Mouse (Mus musculus) cerebellum, adult 8-10 months (tissue): Measurements from ENCODE around the gene Syde2.
"Not testable (repeated sequence)": the region's sequence is repeated elsewhere in the genome, so short reads cannot be mapped to it uniquely, and the experiment has no call there.

Source experiments
- DNase-seq: peaks from one replicate; pipeline ENCODE4 v3.0.0; 2022

The Syde2 gene

GRCm38 (mm10) chr3:145969031-145969501, 18.6 kb upstream of the Syde2 start:
- no peak for DNase-seq

GRCm38 (mm10) chr3:145971501-145971900, 16.2 kb upstream of the Syde2 start:
- DNase-seq = no peak

GRCm38 (mm10) chr3:145974986-145975385, 12.7 kb upstream of the Syde2 start:
- DNase-seq = no peak

GRCm38 (mm10) chr3:145985333-145985925, 2.2 kb upstream of the Syde2 start:
- no peak for DNase-seq

- no peak for DNase-seq
Observed at GRCm38 (mm10) chr3:145986317-145987001, 1.2 kb upstream of the Syde2 start.

- peak; percentile 5 for DNase-seq
Observed at GRCm38 (mm10) chr3:145987970-145988683, 457 bp downstream of the Syde2 start.

GRCm38 (mm10) chr3:145988684-145989575, 1.3 kb downstream of the Syde2 start:
- DNase-seq = no peak

- DNase-seq = no peak
Observed at GRCm38 (mm10) chr3:145989576-145990081, 2.0 kb downstream of the Syde2 start.

- DNase-seq = no peak
Observed at GRCm38 (mm10) chr3:145991130-145991529, 3.5 kb downstream of the Syde2 start.

GRCm38 (mm10) chr3:145991976-145992730, 4.5 kb downstream of the Syde2 start:
- DNase-seq = no peak

- DNase-seq = no peak
Observed at GRCm38 (mm10) chr3:145992796-145993195, 5.1 kb downstream of the Syde2 start.

GRCm38 (mm10) chr3:145993481-145994201, 6.0 kb downstream of the Syde2 start:
- DNase-seq = no peak

- no peak for DNase-seq
Observed at GRCm38 (mm10) chr3:145995489-145995888, 7.8 kb downstream of the Syde2 start.

GRCm38 (mm10) chr3:145996539-145996938, 8.9 kb downstream of the Syde2 start:
- not testable (repeated sequence) for DNase-seq

GRCm38 (mm10) chr3:146004347-146005051, 16.8 kb downstream of the Syde2 start:
- DNase-seq = no peak

GRCm38 (mm10) chr3:146007872-146008271, 20.2 kb downstream of the Syde2 start:
- no peak for DNase-seq

- no peak for DNase-seq
Observed at GRCm38 (mm10) chr3:146009859-146010645, 22.4 kb downstream of the Syde2 start.

- no peak for DNase-seq
Observed at GRCm38 (mm10) chr3:146010751-146011150, 23.1 kb downstream of the Syde2 start.

GRCm38 (mm10) chr3:146011544-146012218, 24.0 kb downstream of the Syde2 start:
- no peak for DNase-seq
